Mouse (Mus musculus): Measurements from ENCODE around the gene Ncstn. TPM values are rescaled to one million over a fixed set of nuclear protein-coding genes. Genes with fewer than 3 reads are reported as not detected.

Gene Ncstn
- polyA plus RNA-seq, 1 experiment = 94.0 TPM

DNA sequence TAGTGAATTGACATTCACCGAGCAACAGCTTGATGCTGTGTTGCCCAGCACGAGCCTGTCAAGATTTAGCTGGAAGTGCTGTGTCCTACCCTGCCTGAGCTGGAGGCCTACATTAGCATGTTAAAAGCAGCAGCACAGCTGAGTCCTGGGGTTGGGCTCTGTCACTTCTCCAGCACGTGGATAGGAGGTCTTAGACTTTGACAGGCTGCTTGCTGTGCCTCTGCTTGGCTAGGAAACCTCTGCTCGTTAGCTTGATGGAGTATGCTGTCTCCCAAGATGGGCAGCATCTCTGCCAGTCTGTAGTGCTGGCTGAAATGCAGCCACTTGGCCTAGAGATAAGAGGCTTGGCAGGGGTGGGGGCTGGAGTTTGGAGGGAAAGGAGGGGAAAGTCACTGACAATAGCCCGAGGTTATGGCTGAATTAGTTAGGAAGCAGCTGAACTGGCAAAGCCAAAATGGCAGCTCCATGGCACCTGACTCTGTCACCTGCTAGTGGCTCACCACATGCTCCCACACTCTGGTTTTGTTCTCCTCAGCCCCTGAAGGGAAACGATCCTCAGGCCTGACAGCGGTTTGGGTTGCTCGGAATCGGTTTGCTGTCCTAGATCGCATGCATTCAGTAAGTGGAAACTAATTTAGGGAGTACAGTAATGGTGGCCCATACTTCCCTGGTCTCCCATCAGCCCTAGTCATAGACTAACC is 25.3 kb upstream of the Ncstn start:
- no peak for TF ChIP-seq CTCF (conservative IDR thresholded peaks at IDR 0.05; ENCODE audit: insufficient read depth, insufficient read length, low read depth, low read length)
- TF ChIP-seq POLR2A (IDR thresholded peaks at IDR 0.05; ENCODE audit: low read depth, low read length) = no peak
- Histone ChIP-seq H3K27me3 (replicated peaks; ENCODE audit: control insufficient read depth, insufficient read depth, low read length) (no peaks in the 10 kb centered on the region), H3K27ac (ENCODE audit: insufficient read depth, low read depth, low read length) (no peak overlapping the region), H3K4me3 (ENCODE audit: insufficient read depth, low read depth, low read length) (no peak overlapping the region), H3K4me1 (ENCODE audit: control insufficient read depth, insufficient read depth, low read length) (no peaks in the 10 kb centered on the region), H3K36me3 (ENCODE audit: control insufficient read depth, insufficient read depth, low read length) (peaks cover 41% of the 10 kb centered on the region)
- 81% methylated on average over 10 of the region's 10 CpGs for WGBS
- no peak for DNase-seq

DNA sequence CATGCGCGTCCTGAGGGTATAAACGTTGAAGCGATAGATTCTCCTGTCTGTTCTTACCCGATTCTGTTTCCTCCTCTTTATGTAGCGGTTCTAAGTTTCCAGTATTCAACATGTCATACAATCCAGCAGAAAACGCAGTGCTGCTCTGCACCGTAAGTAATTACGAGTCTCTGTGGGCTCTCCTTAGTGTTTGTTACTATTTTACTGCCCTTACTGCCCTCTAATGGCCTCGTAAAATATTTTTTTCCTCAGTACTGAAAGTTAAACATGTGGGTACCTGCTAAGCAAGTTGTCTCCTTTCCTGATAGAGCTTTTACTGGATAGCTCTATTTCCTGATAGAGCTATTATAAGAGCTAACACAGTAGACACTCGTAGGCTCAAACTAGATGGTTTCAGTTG is 22.5 kb upstream of the Ncstn start:
- Histone ChIP-seq H3K27ac (ENCODE audit: insufficient read depth, low read depth, low read length) (no peak overlapping the region), H3K36me3 (ENCODE audit: control insufficient read depth, insufficient read depth, low read length) (peaks cover 32% of the 10 kb centered on the region), H3K27me3 (replicated peaks; ENCODE audit: control insufficient read depth, insufficient read depth, low read length) (no peaks in the 10 kb centered on the region), H3K4me1 (ENCODE audit: control insufficient read depth, insufficient read depth, low read length) (no peaks in the 10 kb centered on the region; the same call in 1 of the 2 replicates), H3K4me3 (ENCODE audit: insufficient read depth, low read depth, low read length) (no peak overlapping the region)
- TF ChIP-seq POLR2A (IDR thresholded peaks at IDR 0.05; ENCODE audit: low read depth, low read length) = no peak
- no peak for TF ChIP-seq CTCF (conservative IDR thresholded peaks at IDR 0.05; ENCODE audit: insufficient read depth, insufficient read length, low read depth, low read length)
- peak; percentile 23 for DNase-seq
- WGBS = 60% methylated on average over 11 of the region's 11 CpGs

DNA sequence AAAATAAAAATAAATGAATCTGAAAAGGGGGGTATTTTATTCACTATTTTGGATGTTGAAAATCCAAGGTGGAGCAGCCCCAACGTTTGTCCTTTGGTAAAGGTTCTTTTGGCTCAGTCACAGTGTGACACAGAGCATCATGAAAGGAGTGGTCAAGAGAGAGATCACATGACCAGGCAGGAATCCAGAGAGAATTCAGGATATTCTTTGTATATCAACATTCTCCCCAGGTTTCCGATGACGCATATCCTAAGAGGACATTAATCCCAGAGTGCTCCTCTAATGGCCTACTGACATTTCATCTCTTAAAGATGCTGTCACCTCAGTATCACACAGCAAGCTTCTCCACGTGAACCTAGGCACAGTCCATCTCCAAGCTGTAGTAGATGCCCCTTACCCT is 21.0 kb upstream of the Ncstn start:
- Histone ChIP-seq H3K36me3 (ENCODE audit: control insufficient read depth, insufficient read depth, low read length) (peaks cover 24% of the 10 kb centered on the region), H3K27me3 (replicated peaks; ENCODE audit: control insufficient read depth, insufficient read depth, low read length) (no peaks in the 10 kb centered on the region), H3K4me1 (ENCODE audit: control insufficient read depth, insufficient read depth, low read length) (no peaks in the 10 kb centered on the region; the same call in 1 of the 2 replicates), H3K4me3 (ENCODE audit: insufficient read depth, low read depth, low read length) (no peak overlapping the region), H3K27ac (ENCODE audit: insufficient read depth, low read depth, low read length) (no peak overlapping the region)
- TF ChIP-seq POLR2A (IDR thresholded peaks at IDR 0.05; ENCODE audit: low read depth, low read length) = no peak
- 76% methylated on average over 4 of the region's 4 CpGs for WGBS
- no peak for DNase-seq

DNA sequence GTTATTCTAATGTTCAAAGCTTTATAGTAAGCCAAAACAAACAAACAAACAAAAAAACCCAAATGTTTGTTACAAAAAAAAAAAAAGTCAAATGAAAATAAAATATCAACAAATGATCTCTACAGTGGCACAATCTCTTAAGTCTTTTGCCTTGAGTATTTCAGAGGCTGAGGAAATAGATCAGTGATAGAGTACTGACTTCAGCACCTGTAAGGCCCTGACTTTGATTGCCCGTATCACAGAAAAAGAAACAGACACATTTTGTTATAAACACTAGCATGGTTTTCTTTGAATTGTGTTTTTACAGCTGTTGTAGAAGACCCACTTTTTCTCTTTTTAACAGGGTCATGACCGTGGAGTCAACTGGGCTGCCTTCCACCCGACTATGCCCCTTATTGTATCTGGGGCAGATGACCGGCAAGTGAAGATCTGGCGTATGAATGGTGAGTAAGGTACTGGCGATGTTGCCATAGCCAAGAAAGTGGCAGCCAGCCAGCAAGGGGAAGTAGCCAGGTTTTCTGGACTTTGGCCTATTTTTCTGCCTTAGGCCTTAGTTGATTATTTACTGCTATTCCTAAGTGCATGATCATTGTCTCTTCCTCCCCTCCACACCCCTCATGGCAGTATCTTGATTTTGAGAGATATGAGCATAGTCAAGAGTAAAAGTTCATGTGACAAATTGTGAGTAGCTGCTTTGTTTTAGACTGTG is 16.9 kb upstream of the Ncstn start:
- H3K4me1 ChIP-seq (ENCODE audit: control insufficient read depth, insufficient read depth, low read length) = peaks cover 7% of the 10 kb centered on the region
- DNase-seq = peak; percentile 95
- no peak overlapping the region for H3K27ac ChIP-seq (ENCODE audit: insufficient read depth, low read depth, low read length)
- H3K27me3 ChIP-seq (replicated peaks; ENCODE audit: control insufficient read depth, insufficient read depth, low read length) = no peaks in the 10 kb centered on the region
- H3K36me3 ChIP-seq (ENCODE audit: control insufficient read depth, insufficient read depth, low read length) = peaks cover 19% of the 10 kb centered on the region
- 30% methylated on average over 6 of the region's 6 CpGs for WGBS
- TF ChIP-seq POLR2A (IDR thresholded peaks at IDR 0.05; ENCODE audit: low read depth, low read length) = no peak
- TF ChIP-seq CTCF (conservative IDR thresholded peaks at IDR 0.05; ENCODE audit: insufficient read depth, insufficient read length, low read depth, low read length) = no peak
- H3K4me3 ChIP-seq (ENCODE audit: insufficient read depth, low read depth, low read length) = no peak overlapping the region

DNA sequence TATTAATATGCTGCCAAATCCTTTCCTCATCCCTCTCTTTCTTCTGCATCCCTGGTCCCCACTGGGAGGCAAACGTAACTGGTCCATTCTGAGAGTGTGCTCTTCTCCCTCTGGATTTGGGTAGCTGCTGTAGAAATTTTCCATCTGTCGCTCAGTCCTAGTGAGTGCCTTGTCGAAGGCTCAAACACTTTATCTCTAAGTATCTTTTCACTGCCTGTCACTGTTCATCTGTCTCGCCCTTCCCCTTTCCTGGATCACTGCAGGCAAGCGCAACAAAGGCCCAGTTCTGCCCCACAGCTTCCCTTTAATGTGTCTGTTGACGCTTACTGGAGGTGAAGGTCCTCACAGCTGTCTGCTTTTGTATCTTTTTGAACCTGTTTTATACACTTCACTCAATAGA is 12.6 kb upstream of the Ncstn start:
- DNase-seq = no peak
- peaks cover 14% of the 10 kb centered on the region for H3K36me3 ChIP-seq (ENCODE audit: control insufficient read depth, insufficient read depth, low read length)
- peaks cover 16% of the 10 kb centered on the region for H3K4me1 ChIP-seq (ENCODE audit: control insufficient read depth, insufficient read depth, low read length)
- no peak overlapping the region for H3K4me3 ChIP-seq (ENCODE audit: insufficient read depth, low read depth, low read length)
- no peak for TF ChIP-seq CTCF (conservative IDR thresholded peaks at IDR 0.05; ENCODE audit: insufficient read depth, insufficient read length, low read depth, low read length)
- TF ChIP-seq POLR2A (IDR thresholded peaks at IDR 0.05; ENCODE audit: low read depth, low read length) = no peak
- 39% methylated on average over 6 of the region's 6 CpGs for WGBS
- H3K27ac ChIP-seq (ENCODE audit: insufficient read depth, low read depth, low read length) = 0 out of 2 replicates have a peak overlapping the region, but pooled peaks have one; percentile 71
- no peaks in the 10 kb centered on the region for H3K27me3 ChIP-seq (replicated peaks; ENCODE audit: control insufficient read depth, insufficient read depth, low read length)

DNA sequence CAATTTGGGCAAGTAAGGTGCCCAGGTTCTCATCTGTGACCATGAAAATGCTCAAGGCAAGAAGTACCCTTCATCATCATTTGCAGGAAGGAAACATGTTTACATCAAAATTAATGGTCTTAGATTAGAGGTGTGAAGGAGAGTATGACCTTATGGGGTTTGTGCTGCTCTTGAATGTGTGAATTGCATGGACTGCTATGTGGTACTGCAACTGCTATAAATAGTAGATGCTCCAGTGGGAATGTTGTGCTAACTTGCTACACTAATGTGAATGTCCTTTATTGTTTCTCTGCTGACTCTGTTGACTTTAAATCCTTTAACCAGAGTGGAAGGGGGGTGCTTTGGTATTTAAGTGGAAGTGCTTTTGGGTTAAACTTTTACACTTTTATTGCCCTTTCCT is 11.7 kb upstream of the Ncstn start:
- Histone ChIP-seq H3K4me3 (ENCODE audit: insufficient read depth, low read depth, low read length) (no peak overlapping the region), H3K4me1 (ENCODE audit: control insufficient read depth, insufficient read depth, low read length) (peaks cover 16% of the 10 kb centered on the region), H3K27ac (ENCODE audit: insufficient read depth, low read depth, low read length) (peak overlapping the region; percentile 50), H3K27me3 (replicated peaks; ENCODE audit: control insufficient read depth, insufficient read depth, low read length) (no peaks in the 10 kb centered on the region), H3K36me3 (ENCODE audit: control insufficient read depth, insufficient read depth, low read length) (peaks cover 18% of the 10 kb centered on the region)
- peak; percentile 46 for DNase-seq
- TF ChIP-seq POLR2A (IDR thresholded peaks at IDR 0.05; ENCODE audit: low read depth, low read length) (no peak), CTCF (conservative IDR thresholded peaks at IDR 0.05; ENCODE audit: insufficient read depth, insufficient read length, low read depth, low read length) (no peak)

DNA sequence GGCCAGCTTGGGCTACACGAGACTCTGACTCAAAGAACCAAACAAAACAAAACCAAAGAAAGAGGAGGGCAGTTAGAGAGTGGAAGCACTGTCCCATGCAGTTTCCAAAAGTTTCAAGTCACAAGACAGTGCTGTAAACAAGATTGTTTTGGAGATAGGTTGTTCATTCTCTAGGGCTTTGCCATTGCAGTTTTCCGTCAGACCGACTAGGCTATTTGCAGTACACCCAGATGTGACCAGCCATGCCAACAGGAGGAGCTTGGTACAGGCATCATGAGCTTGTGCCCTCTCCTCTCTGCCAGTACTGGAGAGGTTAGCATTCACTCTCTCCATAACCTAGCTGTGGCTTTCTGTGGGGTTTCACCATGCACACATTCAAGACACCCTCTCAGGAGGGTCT is 10.9 kb upstream of the Ncstn start:
- H3K36me3 ChIP-seq (ENCODE audit: control insufficient read depth, insufficient read depth, low read length) = peaks cover 18% of the 10 kb centered on the region
- TF ChIP-seq POLR2A (IDR thresholded peaks at IDR 0.05; ENCODE audit: low read depth, low read length) (no peak), CTCF (conservative IDR thresholded peaks at IDR 0.05; ENCODE audit: insufficient read depth, insufficient read length, low read depth, low read length) (no peak)

More for the DNA sequence above, 10.9 kb upstream of the Ncstn start:
- H3K4me3 ChIP-seq (ENCODE audit: insufficient read depth, low read depth, low read length) = no peak overlapping the region
- H3K27me3 ChIP-seq (replicated peaks; ENCODE audit: control insufficient read depth, insufficient read depth, low read length) = no peaks in the 10 kb centered on the region
- peaks cover 16% of the 10 kb centered on the region for H3K4me1 ChIP-seq (ENCODE audit: control insufficient read depth, insufficient read depth, low read length)
- peak; percentile 85 for DNase-seq
- 34% methylated on average over 3 of the region's 3 CpGs for WGBS
- peak overlapping the region; percentile 50 for H3K27ac ChIP-seq (ENCODE audit: insufficient read depth, low read depth, low read length)
